Mouse (Mus musculus) ES-E14 (cell line): Measurements from ENCODE around the gene Oas1g. TPM values are rescaled to one million over a fixed set of nuclear protein-coding genes. Genes with fewer than 3 reads are reported as not detected.
"Not testable (repeated sequence)": the region's sequence is repeated elsewhere in the genome, so short reads cannot be mapped to it uniquely, and the experiment has no call there.

Experiments
- DNase-seq: peaks from one replicate; pipeline ENCODE4 v3.0.0-alpha.2; 2013; ENCODE audit warnings: low read depth, low spot score
- H3K27ac ChIP-seq: 2 replicates; pipeline ENCODE4 v1.5.1; 2012; ENCODE audit warnings: low read depth, mild to moderate bottlenecking, low read length, moderate library complexity, mixed read lengths; ENCODE audit not compliant: poor library complexity, insufficient read depth, severe bottlenecking
- H3K36me3 ChIP-seq: 2 replicates; pipeline ENCODE4 v1.6.1; 2012; ENCODE audit warnings: mild to moderate bottlenecking, low read length, moderate library complexity, mixed read lengths; ENCODE audit not compliant: control insufficient read depth, poor library complexity, insufficient read depth, severe bottlenecking
- H3K4me1 ChIP-seq, 2 experiments: fragments of 150-350 bp in 1 of 2; sonication (generic) in 1 of 2; 2 replicates each; pipeline ENCODE4 v1.6.1; 2012; ENCODE audit warnings: low read length in 2 of 2, mild to moderate bottlenecking in 1 of 2, mixed read lengths in 1 of 2; ENCODE audit not compliant: control insufficient read depth in 2 of 2, insufficient read depth in 2 of 2, poor library complexity in 1 of 2
- H3K4me3 ChIP-seq, 2 experiments: fragments of 150-350 bp in 1 of 2; sonication (generic) in 1 of 2; 2 replicates each; pipeline ENCODE4 v1.5.1; 2012; ENCODE audit warnings: low read length in 2 of 2, low read depth in 1 of 2, mild to moderate bottlenecking in 1 of 2, mixed read lengths in 1 of 2; ENCODE audit not compliant: insufficient read depth in 1 of 2, poor library complexity in 1 of 2, severe bottlenecking in 1 of 2
- H3K9ac ChIP-seq: 2 replicates; pipeline ENCODE4 v1.6.1; 2012; ENCODE audit warnings: low read depth, mild to moderate bottlenecking, low read length, mixed read lengths; ENCODE audit not compliant: poor library complexity, insufficient read depth, severe bottlenecking
- H3K9me3 ChIP-seq: fragments of 150-350 bp; sonication (generic); 2 replicates; pipeline ENCODE4 v1.6.1; 2012; ENCODE audit warnings: low read depth, mild to moderate bottlenecking, low read length; ENCODE audit not compliant: control insufficient read depth, insufficient read depth
- CHD2 ChIP-seq: IDR thresholded peaks from 2 replicates; pipeline ENCODE4 v1.6.1; 2014; ENCODE audit warnings: mild to moderate bottlenecking, low read depth, low read length, inconsistent platforms
- HCFC1 ChIP-seq: IDR thresholded peaks from 2 replicates; pipeline ENCODE4 v1.6.1; 2012; ENCODE audit warnings: low read length, inconsistent platforms, borderline replicate concordance; ENCODE audit not compliant: insufficient read depth
- MAFK ChIP-seq: IDR thresholded peaks from 2 replicates; pipeline ENCODE4 v1.6.1; 2014; ENCODE audit warnings: mild to moderate bottlenecking, low read depth, low read length, inconsistent platforms; ENCODE audit not compliant: insufficient read depth
- ZC3H11A ChIP-seq: IDR thresholded peaks from 2 replicates; pipeline ENCODE4 v1.6.1; 2012; ENCODE audit warnings: low read depth, mild to moderate bottlenecking, inconsistent platforms, low read length, borderline replicate concordance
- ZNF384 ChIP-seq: IDR thresholded peaks from 2 replicates; pipeline ENCODE4 v1.6.1; 2012; ENCODE audit warnings: low read depth, low read length, inconsistent platforms
- in situ Hi-C, 2 experiments: fragments of 600-800 bp; cut with MboI; formaldehyde crosslinking; loops; one replicate each; pipeline ENCODE4 v1.15.1; 2025; ENCODE audit warnings: low sequenced_read_pairs in 2 of 2, inconsistent platforms in 1 of 2; ENCODE audit not compliant: unreplicated experiment in 2 of 2
- total RNA-seq: library from RNA; depleted of rRNA; stranded (reverse); fragments of 300-350 nt; gene quantifications from 2 replicates; pipeline ENCODE4 v1.2.3, GENCODE M21; 2012

Oas1g gene
- total RNA-seq, 1 experiment: 9.1 TPM

- Histone ChIP-seq H3K27ac (peak overlapping the region; percentile 71), H3K36me3 (peaks cover 3% of the 10 kb centered on the region; the same call in 1 of the 2 replicates), H3K4me1 (peaks cover 2 to 7% of the 10 kb centered on the region in 2 experiments; a peak in 2 of 4 replicates), H3K9me3 (no peaks in the 10 kb centered on the region), H3K9ac (peak overlapping the region; percentile 27), H3K4me3 (peak overlapping the region in 1 of 2 experiments; percentile 44; a peak in 2 of 4 replicates)
- TF ChIP-seq ZNF384 (peak; percentile 61; the same call in 1 of the 2 replicates), HCFC1 (no peak)
- in situ Hi-C loops: no loop called here
- DNase-seq: no peak
Observed at GRCm38 (mm10) chr5:120887831-120888230, 418 bp upstream of the Oas1g start.

DNA sequence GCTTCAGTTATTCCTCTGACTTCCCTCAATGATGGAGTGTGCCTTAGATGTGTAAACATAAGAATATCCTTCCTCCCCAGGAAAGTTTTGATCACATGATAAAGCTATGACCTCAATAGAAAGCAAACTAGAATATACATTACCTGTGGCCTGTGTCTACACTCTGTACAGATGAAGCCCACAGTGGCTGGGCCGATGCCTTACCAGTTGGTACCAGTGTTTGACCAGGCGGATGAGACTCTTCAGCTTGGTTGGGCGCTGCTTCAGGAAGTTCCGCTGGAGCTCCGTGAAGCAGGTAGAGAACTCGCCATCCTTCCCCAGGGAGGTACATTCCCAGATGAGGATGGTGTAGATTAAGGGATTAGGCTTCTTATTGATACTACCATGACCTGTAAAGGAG lies 5.7 kb downstream of the Oas1g start:
- H3K4me3 ChIP-seq, H3K4me1 ChIP-seq, H3K9me3 ChIP-seq, in situ Hi-C loops, H3K27ac ChIP-seq, DNase-seq, H3K36me3 ChIP-seq, H3K9ac ChIP-seq: not testable (repeated sequence)

GRCm38 (mm10) chr5:120878803-120879202 lies 8.6 kb downstream of the Oas1g start:
- in situ Hi-C loops: not testable (repeated sequence)

DNA sequence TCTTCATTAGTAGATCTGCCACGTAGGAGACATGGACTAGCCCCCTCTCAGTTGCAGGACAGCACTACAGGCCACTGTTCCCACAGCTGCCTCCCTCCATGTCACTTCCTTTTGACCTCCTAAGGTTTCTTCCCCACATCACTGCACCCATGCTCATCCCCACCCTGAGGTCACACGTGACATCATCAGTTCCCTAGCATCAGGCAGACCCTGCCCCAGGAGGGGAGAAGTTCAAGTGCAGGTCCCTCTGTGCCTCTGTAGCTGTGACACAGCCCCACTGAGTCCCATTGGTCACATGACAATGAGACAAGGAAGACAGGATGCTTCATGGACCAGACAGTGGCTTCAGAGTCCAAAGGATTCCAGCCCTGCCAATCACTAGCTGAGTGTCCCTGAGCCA lies 10.0 kb downstream of the Oas1g start:
- H3K9ac ChIP-seq, H3K4me3 ChIP-seq, H3K4me1 ChIP-seq, DNase-seq, H3K36me3 ChIP-seq, H3K27ac ChIP-seq, in situ Hi-C loops, H3K9me3 ChIP-seq: not testable (repeated sequence)

More at GRCm38 (mm10) chr5:120878803-120879202, 8.6 kb downstream of the Oas1g start:
- H3K9me3 ChIP-seq, H3K36me3 ChIP-seq, H3K27ac ChIP-seq, DNase-seq, H3K9ac ChIP-seq, H3K4me1 ChIP-seq, H3K4me3 ChIP-seq: not testable (repeated sequence)

GRCm38 (mm10) chr5:120876839-120877238 lies 10.6 kb downstream of the Oas1g start:
- DNase-seq, H3K9me3 ChIP-seq, H3K4me1 ChIP-seq, H3K36me3 ChIP-seq, H3K27ac ChIP-seq, H3K9ac ChIP-seq, in situ Hi-C loops, H3K4me3 ChIP-seq: not testable (repeated sequence)

DNA sequence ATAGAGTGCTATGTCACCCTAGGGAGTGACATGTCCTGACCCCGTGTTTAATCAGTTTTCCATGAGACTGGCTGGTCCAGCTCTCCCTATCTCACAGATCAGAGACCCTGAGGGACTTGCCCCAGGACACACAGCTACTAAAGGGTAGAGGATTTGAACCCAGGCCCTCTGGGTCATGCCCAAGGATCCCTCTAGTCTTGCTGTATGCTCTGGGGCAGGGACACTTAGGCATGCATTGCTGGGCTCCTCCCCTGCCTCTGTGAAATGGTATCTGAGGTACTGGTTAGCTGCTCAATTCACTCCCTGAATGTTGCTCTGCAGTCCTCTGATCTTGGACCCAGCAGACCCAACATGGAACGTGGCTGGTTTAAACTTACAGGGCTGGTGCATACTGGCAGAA lies 15.9 kb downstream of the Oas1g start:
- TF ChIP-seq ZNF384 (no peak), HCFC1 (no peak), MAFK (no peak), ZC3H11A (no peak), CHD2 (no peak)
- H3K36me3 ChIP-seq: no peaks in the 10 kb centered on the region; the same call in 1 of the 2 replicates
- no peaks in the 10 kb centered on the region for H3K9me3 ChIP-seq
- H3K27ac ChIP-seq: no peak overlapping the region
- H3K4me3 ChIP-seq: no peak overlapping the region
- H3K9ac ChIP-seq: no peak overlapping the region
- no peak for DNase-seq
- in situ Hi-C loops: no loop called here
- H3K4me1 ChIP-seq: no peaks in the 10 kb centered on the region
